Mouse (Mus musculus): Measurements from ENCODE around the gene Gad1. TPM values are rescaled to one million over a fixed set of nuclear protein-coding genes. Genes with fewer than 3 reads are reported as not detected.

Gene Gad1
- polyA plus RNA-seq, 1 experiment from 2014 or later: 0.18 TPM

- WGBS: 60% methylated on average over 3 of the region's 3 CpGs
- Histone ChIP-seq H3K9ac (ENCODE audit: low read depth, low read length) (no peak overlapping the region), H3K4me3 (ENCODE audit: low read length) (peak overlapping the region; percentile 22; the same call in 1 of the 2 replicates), H3K9me3 (ENCODE audit: control insufficient read depth, low read length) (0 out of 2 replicates have a peak, but pooled peaks cover 3% of the 10 kb centered on the region), H3K27me3 (ENCODE audit: control insufficient read depth, insufficient read depth, low read length) (no peaks in the 10 kb centered on the region), H3K4me1 (ENCODE audit: control insufficient read depth, insufficient read depth, low read length) (peaks cover 8% of the 10 kb centered on the region; the same call in 1 of the 2 replicates), H3K4me2 (replicated peaks; ENCODE audit: low read depth, low read length) (peak overlapping the region; percentile 45), H3K27ac (ENCODE audit: low read depth, low read length) (no peak overlapping the region), H3K36me3 (ENCODE audit: control insufficient read depth, insufficient read depth, low read length) (no peaks in the 10 kb centered on the region)
- peak; percentile 50; the same call in 1 of the 2 replicates for ATAC-seq (ENCODE audit: low FRiP score, low TSS enrichment)
Observed at GRCm38 (mm10) chr2:70629921-70630320, 77.0 kb downstream of the Gad1 start.

- Histone ChIP-seq H3K9ac (ENCODE audit: low read depth, low read length) (no peak overlapping the region), H3K4me2 (replicated peaks; ENCODE audit: low read depth, low read length) (no peak overlapping the region), H3K36me3 (ENCODE audit: control insufficient read depth, insufficient read depth, low read length) (no peaks in the 10 kb centered on the region), H3K27ac (ENCODE audit: low read depth, low read length) (no peak overlapping the region), H3K4me1 (ENCODE audit: control insufficient read depth, insufficient read depth, low read length) (peaks cover 8% of the 10 kb centered on the region; the same call in 1 of the 2 replicates), H3K9me3 (ENCODE audit: control insufficient read depth, low read length) (0 out of 2 replicates have a peak, but pooled peaks cover 3% of the 10 kb centered on the region), H3K27me3 (ENCODE audit: control insufficient read depth, insufficient read depth, low read length) (no peaks in the 10 kb centered on the region), H3K4me3 (ENCODE audit: low read length) (no peak overlapping the region)
- ATAC-seq (ENCODE audit: low FRiP score, low TSS enrichment): no peak
- WGBS: 95% methylated on average over 1 of the region's 1 CpGs
Observed at GRCm38 (mm10) chr2:70631321-70631720, 78.4 kb downstream of the Gad1 start.

- Histone ChIP-seq H3K4me3 (ENCODE audit: low read length) (no peak overlapping the region), H3K27me3 (ENCODE audit: control insufficient read depth, insufficient read depth, low read length) (no peaks in the 10 kb centered on the region), H3K36me3 (ENCODE audit: control insufficient read depth, insufficient read depth, low read length) (no peaks in the 10 kb centered on the region), H3K9me3 (ENCODE audit: control insufficient read depth, low read length) (no peaks in the 10 kb centered on the region), H3K27ac (ENCODE audit: low read depth, low read length) (no peak overlapping the region), H3K4me1 (ENCODE audit: control insufficient read depth, insufficient read depth, low read length) (peaks cover 8% of the 10 kb centered on the region; the same call in 1 of the 2 replicates), H3K4me2 (replicated peaks; ENCODE audit: low read depth, low read length) (no peak overlapping the region), H3K9ac (ENCODE audit: low read depth, low read length) (no peak overlapping the region)
- 94% methylated on average over 1 of the region's 1 CpGs for WGBS
- ATAC-seq (ENCODE audit: low FRiP score, low TSS enrichment): no peak
Observed at GRCm38 (mm10) chr2:70632412-70632811, 79.5 kb downstream of the Gad1 start.

GRCm38 (mm10) chr2:70634028-70634690 lies 81.3 kb downstream of the Gad1 start:
- no peak overlapping the region for H3K9ac ChIP-seq (ENCODE audit: low read depth, low read length)
- ATAC-seq (ENCODE audit: low FRiP score, low TSS enrichment): no peak
- no peaks in the 10 kb centered on the region for H3K36me3 ChIP-seq (ENCODE audit: control insufficient read depth, insufficient read depth, low read length)
- peaks cover 8% of the 10 kb centered on the region; the same call in 1 of the 2 replicates for H3K4me1 ChIP-seq (ENCODE audit: control insufficient read depth, insufficient read depth, low read length)
- H3K27ac ChIP-seq (ENCODE audit: low read depth, low read length): no peak overlapping the region
- H3K9me3 ChIP-seq (ENCODE audit: control insufficient read depth, low read length): no peaks in the 10 kb centered on the region
- H3K4me3 ChIP-seq (ENCODE audit: low read length): no peak overlapping the region
- WGBS: 92% methylated on average over 5 of the region's 5 CpGs
- no peak overlapping the region for H3K4me2 ChIP-seq (replicated peaks; ENCODE audit: low read depth, low read length)
- H3K27me3 ChIP-seq (ENCODE audit: control insufficient read depth, insufficient read depth, low read length): no peaks in the 10 kb centered on the region

- Histone ChIP-seq H3K4me3 (ENCODE audit: low read length) (no peak overlapping the region), H3K4me1 (ENCODE audit: control insufficient read depth, insufficient read depth, low read length) (no peaks in the 10 kb centered on the region), H3K27me3 (ENCODE audit: control insufficient read depth, insufficient read depth, low read length) (no peaks in the 10 kb centered on the region), H3K9me3 (ENCODE audit: control insufficient read depth, low read length) (no peaks in the 10 kb centered on the region), H3K9ac (ENCODE audit: low read depth, low read length) (no peak overlapping the region), H3K4me2 (replicated peaks; ENCODE audit: low read depth, low read length) (no peak overlapping the region), H3K27ac (ENCODE audit: low read depth, low read length) (no peak overlapping the region), H3K36me3 (ENCODE audit: control insufficient read depth, insufficient read depth, low read length) (no peaks in the 10 kb centered on the region)
- ATAC-seq (ENCODE audit: low FRiP score, low TSS enrichment): no peak
Observed at GRCm38 (mm10) chr2:70640968-70641367, 88.1 kb downstream of the Gad1 start.

- no peak overlapping the region for H3K4me3 ChIP-seq (ENCODE audit: low read length)
- H3K4me1 ChIP-seq (ENCODE audit: control insufficient read depth, insufficient read depth, low read length): no peaks in the 10 kb centered on the region
- WGBS: 48% methylated on average over 16 of the region's 16 CpGs
- H3K36me3 ChIP-seq (ENCODE audit: control insufficient read depth, insufficient read depth, low read length): no peaks in the 10 kb centered on the region
- H3K27ac ChIP-seq (ENCODE audit: low read depth, low read length): no peak overlapping the region
- H3K9me3 ChIP-seq (ENCODE audit: control insufficient read depth, low read length): no peaks in the 10 kb centered on the region
- no peak for ATAC-seq (ENCODE audit: low FRiP score, low TSS enrichment)
- H3K4me2 ChIP-seq (replicated peaks; ENCODE audit: low read depth, low read length): no peak overlapping the region
- H3K9ac ChIP-seq (ENCODE audit: low read depth, low read length): no peak overlapping the region
- no peaks in the 10 kb centered on the region for H3K27me3 ChIP-seq (ENCODE audit: control insufficient read depth, insufficient read depth, low read length)
Observed at GRCm38 (mm10) chr2:70642971-70643565, 90.2 kb downstream of the Gad1 start.

GRCm38 (mm10) chr2:70645266-70645780 lies 92.5 kb downstream of the Gad1 start:
- ATAC-seq (ENCODE audit: low FRiP score, low TSS enrichment): no peak
- no peaks in the 10 kb centered on the region for H3K4me1 ChIP-seq (ENCODE audit: control insufficient read depth, insufficient read depth, low read length)
- WGBS: 59% methylated on average over 6 of the region's 6 CpGs

GRCm38 (mm10) chr2:70647681-70648080 lies 94.8 kb downstream of the Gad1 start:
- Histone ChIP-seq H3K27ac (ENCODE audit: low read depth, low read length) (no peak overlapping the region), H3K9me3 (ENCODE audit: control insufficient read depth, low read length) (no peaks in the 10 kb centered on the region), H3K4me2 (replicated peaks; ENCODE audit: low read depth, low read length) (no peak overlapping the region), H3K4me3 (ENCODE audit: low read length) (no peak overlapping the region), H3K9ac (ENCODE audit: low read depth, low read length) (no peak overlapping the region), H3K36me3 (ENCODE audit: control insufficient read depth, insufficient read depth, low read length) (no peaks in the 10 kb centered on the region), H3K27me3 (ENCODE audit: control insufficient read depth, insufficient read depth, low read length) (no peaks in the 10 kb centered on the region), H3K4me1 (ENCODE audit: control insufficient read depth, insufficient read depth, low read length) (no peaks in the 10 kb centered on the region)
- WGBS: 45% methylated on average over 4 of the region's 4 CpGs
- no peak for ATAC-seq (ENCODE audit: low FRiP score, low TSS enrichment)

More at GRCm38 (mm10) chr2:70645266-70645780, 92.5 kb downstream of the Gad1 start:
- H3K27ac ChIP-seq (ENCODE audit: low read depth, low read length): no peak overlapping the region
- no peaks in the 10 kb centered on the region for H3K9me3 ChIP-seq (ENCODE audit: control insufficient read depth, low read length)
- H3K4me3 ChIP-seq (ENCODE audit: low read length): no peak overlapping the region
- H3K9ac ChIP-seq (ENCODE audit: low read depth, low read length): no peak overlapping the region
- H3K36me3 ChIP-seq (ENCODE audit: control insufficient read depth, insufficient read depth, low read length): no peaks in the 10 kb centered on the region
- H3K27me3 ChIP-seq (ENCODE audit: control insufficient read depth, insufficient read depth, low read length): no peaks in the 10 kb centered on the region
- H3K4me2 ChIP-seq (replicated peaks; ENCODE audit: low read depth, low read length): no peak overlapping the region

GRCm38 (mm10) chr2:70648271-70648670 lies 95.4 kb downstream of the Gad1 start:
- Histone ChIP-seq H3K4me1 (ENCODE audit: control insufficient read depth, insufficient read depth, low read length) (no peaks in the 10 kb centered on the region), H3K4me3 (ENCODE audit: low read length) (no peak overlapping the region), H3K27ac (ENCODE audit: low read depth, low read length) (no peak overlapping the region), H3K36me3 (ENCODE audit: control insufficient read depth, insufficient read depth, low read length) (no peaks in the 10 kb centered on the region), H3K4me2 (replicated peaks; ENCODE audit: low read depth, low read length) (no peak overlapping the region), H3K27me3 (ENCODE audit: control insufficient read depth, insufficient read depth, low read length) (no peaks in the 10 kb centered on the region), H3K9me3 (ENCODE audit: control insufficient read depth, low read length) (no peaks in the 10 kb centered on the region), H3K9ac (ENCODE audit: low read depth, low read length) (no peak overlapping the region)
- ATAC-seq (ENCODE audit: low FRiP score, low TSS enrichment): no peak
- WGBS: 84% methylated on average over 5 of the region's 5 CpGs

Measured in kidney, embryonic 14.5 days (tissue).